Mouse (Mus musculus): ENCODE results near the gene Ntn3.

Gene Ntn3

DNA sequence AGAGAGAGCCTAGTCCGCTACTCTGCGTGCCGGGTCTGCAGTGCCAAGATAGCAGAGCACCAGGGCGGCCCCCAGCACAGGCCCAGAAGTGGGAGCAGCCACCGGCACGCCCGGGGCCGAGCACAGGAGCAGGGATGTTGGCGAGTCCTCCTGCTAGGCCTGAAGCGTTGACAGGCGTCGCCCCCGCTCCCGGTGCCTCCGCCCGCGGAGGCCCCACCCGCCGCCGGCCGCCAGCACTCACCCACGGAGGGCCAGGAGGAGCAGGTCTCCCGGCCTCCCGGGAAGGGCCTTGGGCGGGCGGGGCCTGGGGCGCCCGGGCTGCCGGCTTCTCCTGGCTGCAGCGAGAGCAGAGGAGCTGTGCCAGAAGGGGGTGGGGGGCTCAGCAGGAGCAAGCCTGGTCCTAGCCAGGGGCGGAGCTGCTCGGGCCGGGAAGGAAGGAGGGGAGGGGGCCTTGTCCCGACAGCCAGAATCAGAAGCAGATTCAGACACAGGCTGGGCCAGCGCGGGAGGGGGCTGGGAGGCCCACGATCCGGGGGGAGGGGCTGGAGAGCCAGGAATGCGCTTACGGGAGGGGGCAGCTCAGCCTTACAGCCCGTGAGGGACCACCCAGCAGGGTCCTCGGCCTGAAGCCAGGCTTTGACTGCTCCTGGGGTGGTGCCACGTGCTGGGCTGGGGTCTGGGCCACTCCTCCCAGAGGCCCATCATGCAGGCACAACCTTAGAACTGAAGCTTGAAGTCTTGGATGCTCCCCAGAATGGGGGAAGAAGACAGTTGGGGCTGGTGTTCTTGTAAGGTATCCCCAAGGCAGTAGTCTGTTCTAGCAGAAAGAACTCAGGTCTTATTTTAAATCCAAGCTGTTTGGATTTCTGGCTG lies at the start of gene Ntn3:
Gene Ntn3, minus strand, starts transcription at position 489 of the 873 bp plus-strand sequence.
- peak; percentile 51 for DNase-seq (ENCODE audit: extremely low read depth, low read depth)

DNA sequence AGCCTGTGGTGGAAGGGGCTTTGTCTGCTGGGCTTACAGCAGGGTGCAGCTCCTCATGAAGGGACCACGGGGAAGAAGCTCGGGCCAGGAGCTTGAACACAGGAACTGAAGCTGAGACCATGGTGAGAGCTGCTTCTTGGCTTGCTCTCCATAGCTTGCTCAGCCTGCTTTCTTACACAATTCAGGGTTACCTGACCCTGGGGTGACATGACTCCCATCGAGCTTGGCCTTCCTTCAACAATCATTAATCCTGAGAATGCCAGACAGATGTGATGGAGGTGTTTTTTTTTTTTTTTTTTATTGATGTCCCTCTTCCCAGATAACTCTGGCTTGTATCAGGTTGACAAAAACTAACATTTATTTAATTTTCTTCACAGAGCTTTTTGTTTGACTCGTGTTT lies 49.6 kb upstream of the Ntn3 start:
- DNase-seq (ENCODE audit: extremely low read depth, low read depth), result no peak

DNA sequence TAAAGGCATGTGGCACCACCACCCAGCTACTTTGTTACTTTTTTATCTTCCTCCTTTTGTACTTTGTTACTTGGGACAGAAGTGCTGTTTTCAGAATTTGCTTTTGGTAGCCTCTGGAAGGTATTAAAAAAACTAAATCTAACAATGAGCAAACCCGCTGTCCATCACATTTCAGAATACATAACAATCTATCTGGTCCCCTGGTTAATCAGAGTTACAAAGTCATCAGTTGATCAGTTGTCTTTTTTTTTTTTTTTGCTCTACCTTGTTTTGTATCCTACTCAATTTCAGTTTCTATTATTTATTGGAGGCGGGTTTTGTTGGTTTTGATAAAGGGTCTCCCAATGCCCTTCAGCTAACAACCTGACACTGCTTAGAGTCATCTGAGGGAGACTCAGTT lies 43.0 kb upstream of the Ntn3 start:
- no peak for DNase-seq (ENCODE audit: extremely low read depth, low read depth)

DNA sequence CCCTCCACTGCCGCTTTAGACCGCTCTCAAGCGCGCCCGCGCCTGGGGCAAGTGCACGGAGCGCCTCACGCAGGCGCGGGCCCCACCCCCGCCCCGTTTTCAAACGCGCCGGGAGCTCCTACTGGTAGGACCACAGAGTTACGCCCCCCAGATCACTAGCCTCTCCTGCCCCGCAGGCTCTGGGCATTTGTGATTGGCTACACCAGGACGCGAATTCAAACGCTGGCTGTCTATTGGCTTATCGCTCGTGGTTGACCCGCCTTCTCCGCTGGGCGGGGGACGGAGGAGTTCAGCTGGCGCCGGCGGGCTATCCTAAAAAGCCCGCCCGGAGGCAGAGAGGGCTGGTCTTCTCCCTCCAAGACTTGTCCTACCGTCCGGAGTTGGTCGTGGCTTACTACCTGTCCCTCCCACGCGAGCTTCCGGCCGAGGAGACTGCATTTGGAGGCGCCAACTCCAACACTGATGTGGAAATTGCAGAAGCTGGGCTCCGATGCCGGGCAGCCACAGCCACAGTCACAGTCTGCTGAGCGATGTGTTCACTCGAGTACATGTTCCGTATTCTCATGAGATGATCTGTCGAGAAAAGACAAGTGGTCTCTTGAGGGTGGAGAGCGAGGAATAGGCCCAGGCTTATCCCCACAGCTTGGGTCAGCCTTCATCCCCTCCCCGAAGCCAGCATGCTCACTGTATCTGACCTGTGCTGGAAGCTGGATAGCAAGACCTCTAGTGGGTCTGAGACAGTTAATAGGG lies 42.2 kb upstream of the Ntn3 start, which contains the start of gene Ccnf:
Gene Ccnf, minus strand, starts transcription at position 165 of the 750 bp plus-strand sequence.
- peak; percentile 97 for DNase-seq (ENCODE audit: extremely low read depth, low read depth)

DNA sequence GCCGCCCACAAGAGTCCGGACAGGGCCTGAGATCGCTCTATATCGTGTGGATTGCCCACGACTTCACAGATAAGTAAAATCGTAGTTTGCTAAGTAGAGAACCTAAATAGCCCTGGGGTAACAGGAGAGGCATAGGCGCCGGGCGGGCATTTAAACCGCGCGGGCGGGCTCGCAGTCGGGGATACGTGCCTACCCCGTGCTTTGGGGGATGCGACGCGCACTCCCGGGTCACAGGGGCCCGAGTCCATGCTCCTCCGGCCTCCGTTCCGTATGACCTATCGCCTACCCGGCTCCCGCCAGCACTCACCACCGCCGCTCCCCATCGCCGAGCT lies 41.6 kb upstream of the Ntn3 start:
- DNase-seq (ENCODE audit: extremely low read depth, low read depth), result no peak

DNA sequence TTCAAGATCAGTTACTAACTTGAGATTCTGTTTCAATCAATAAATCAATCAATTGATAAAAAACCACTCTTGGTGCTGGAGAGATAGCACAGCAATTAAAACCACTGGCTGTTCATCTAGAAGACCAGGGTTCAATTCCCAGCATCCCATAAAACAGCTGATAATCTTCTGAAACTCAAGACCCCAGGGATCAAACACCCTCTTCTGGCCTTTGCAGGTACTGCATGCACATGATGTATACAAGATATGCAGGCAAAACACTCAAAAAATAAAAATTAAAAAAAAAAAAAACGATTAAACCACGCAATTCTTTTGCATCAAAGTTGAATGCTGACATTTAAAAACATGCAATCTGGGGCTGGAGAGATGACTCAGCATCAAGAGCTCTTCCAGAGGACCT lies 39.3 kb upstream of the Ntn3 start:
- DNase-seq (ENCODE audit: extremely low read depth, low read depth), result no peak

DNA sequence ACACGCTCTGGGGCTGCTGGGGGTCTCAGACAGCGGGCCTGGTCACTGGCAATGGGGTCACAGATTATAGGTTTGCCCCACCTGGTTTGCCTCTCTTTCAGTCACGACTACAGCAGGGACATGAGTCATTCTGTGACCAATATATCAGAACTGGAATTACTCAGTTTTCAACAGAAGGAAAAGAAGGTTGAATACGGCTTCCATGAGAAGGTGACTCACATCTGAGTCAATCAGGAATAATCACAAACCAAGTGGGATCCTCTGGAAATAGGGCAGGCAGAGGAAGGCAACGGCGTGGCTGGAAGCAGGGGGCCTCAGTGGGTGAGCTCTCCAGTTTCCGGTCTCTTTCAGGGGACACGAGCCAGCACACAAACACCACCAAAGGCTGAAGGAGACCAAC lies 34.7 kb upstream of the Ntn3 start:
- no peak for DNase-seq (ENCODE audit: extremely low read depth, low read depth)

DNA sequence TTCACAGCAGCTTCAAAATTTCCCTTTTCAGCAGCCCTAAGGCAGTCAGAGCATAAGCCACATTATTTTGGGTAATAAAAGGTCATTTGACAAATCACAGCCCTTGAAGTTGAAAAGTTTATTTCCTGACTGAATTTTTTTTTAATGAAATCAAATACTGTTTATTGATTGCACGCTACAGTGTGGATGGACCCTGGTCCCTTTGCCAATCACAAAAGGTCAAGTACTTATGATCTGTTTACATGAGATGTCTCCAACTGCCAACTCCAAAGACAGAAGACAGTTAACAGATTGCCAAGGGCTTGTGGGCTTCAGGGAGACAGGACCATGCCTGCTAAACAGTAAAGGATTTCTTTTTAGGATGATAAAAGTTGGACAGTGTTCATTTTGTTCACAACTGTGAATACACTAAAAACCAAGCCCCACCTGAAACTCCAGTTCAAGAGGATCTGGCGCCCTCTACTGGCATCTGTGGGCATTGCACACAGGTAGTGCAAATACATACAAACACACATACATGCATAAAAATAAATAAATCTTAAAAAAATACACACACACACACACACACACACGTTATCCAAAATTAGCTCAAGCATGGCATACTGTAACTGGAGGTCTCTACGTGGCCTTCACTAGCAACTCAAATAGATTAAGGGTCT lies 34.1 kb upstream of the Ntn3 start:
- no peak for DNase-seq (ENCODE audit: extremely low read depth, low read depth)

DNA sequence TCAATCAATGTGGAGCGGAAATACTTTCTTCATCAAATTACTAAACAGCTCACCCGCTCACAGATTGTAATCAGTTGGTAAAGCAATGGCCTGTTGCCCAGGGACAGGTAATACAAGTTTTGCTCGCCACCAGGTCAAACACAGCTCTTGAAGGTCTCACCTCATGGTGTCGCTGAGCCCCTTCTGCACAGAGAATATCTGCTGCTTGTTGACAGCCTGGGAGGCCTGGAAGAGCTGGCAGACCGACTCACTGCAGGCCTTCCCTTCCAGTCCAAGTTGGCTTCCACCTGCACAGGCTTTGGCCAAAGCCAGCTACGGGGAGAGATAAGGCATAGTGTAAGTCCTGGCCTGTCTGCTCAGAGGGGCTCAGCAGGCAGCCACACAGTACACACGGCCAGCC lies 27.6 kb upstream of the Ntn3 start:
- no peak for DNase-seq (ENCODE audit: extremely low read depth, low read depth)

DNA sequence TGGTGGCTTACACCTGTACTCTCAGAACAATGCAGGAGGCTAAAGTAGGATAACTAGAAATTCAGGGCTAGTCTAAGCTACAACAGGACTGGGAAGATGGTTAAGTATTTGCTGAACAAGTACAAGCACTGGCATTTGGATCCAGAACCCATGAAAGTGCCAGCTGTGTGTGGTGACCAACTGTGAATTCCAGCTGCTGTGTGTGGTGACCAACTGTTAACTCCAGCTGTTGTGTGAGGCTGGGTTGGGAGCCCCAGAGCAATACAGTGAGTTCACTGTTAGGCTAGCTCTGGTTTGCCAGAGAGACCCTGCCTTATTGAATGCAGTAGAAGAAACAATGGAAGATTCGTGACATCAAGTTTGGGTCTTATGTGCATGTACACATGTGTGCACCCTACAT lies 27.1 kb upstream of the Ntn3 start:
- DNase-seq (ENCODE audit: extremely low read depth, low read depth), result no peak

DNA sequence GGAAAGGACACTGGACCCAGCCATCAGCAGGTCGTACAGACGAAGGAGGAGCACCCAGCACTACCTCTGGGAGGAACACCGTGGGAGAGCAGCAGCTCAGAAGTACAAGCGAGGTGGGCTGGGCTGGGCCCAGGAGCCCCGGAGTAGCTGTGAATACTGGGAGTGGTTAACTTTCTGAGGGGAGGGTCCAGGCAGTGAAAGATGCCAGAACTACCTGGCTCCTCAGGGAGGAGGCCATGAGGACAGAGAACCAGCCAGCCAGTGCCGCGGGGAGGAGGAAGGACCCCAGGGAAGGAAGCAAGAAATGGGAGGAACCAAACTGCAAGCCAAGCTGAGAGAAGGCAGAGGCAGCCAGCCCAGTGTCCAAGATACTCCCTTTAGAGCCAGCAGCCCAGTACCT lies 18.6 kb upstream of the Ntn3 start:
- DNase-seq (ENCODE audit: extremely low read depth, low read depth), result no peak

DNA sequence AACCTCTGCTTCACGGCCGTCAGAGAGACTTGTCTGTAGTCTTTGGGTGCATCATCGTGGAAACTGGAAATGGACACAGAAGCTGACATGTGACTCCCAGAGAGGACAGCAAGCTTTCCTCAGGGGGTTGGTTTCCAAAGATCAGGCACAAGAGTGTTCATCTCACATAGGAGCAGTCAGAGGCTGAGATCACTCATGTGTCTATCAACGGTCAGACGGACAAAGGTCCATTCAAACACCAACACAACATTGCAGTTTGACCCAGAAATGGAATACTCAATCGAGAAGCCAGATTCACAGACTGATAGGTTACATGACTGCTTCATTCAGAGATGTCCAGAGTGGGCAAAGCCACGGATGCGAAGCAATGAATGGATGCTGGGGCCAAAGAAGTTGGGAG lies 17.4 kb upstream of the Ntn3 start:
- no peak for DNase-seq (ENCODE audit: extremely low read depth, low read depth)

DNA sequence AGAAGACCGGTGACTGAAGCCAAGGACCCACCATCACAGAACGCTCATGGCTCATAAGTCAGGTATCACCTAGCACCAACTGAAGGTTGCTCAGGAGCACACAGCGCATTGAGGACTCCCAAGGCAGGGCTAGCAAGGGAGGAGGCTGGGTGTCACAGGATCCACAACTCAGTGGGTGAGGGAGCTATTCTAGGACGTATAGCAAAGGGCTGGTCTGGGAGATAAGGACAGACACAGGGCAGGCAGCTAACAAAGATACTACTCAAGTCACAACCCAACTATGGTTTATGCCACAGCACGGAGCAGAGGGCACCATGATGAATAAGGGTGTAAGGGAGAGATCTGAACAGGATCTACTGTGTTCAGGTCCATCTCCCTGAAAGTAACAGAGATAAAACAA lies 16.5 kb upstream of the Ntn3 start:
- peak; percentile 38 for DNase-seq (ENCODE audit: extremely low read depth, low read depth)

DNA sequence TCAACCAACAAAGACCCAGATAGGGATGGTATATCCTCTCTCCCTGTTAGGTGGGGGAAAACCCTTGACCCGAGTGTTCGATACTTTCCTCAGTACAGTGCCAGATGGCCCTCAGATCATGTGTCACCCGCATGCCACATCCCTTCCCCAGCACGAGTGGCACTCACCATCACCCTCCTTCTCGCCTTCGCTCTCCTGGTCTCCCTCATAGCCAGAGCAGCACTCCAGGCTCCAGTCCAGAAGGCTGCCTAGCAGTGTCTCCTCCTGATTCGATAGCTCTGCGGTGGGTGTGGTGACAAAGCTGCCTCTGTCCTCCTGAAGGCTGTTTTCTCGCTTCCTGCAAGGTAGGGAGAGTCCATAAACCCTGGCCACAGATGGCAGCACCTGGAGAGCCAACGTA lies 15.4 kb upstream of the Ntn3 start:
- no peak for DNase-seq (ENCODE audit: extremely low read depth, low read depth)

DNA sequence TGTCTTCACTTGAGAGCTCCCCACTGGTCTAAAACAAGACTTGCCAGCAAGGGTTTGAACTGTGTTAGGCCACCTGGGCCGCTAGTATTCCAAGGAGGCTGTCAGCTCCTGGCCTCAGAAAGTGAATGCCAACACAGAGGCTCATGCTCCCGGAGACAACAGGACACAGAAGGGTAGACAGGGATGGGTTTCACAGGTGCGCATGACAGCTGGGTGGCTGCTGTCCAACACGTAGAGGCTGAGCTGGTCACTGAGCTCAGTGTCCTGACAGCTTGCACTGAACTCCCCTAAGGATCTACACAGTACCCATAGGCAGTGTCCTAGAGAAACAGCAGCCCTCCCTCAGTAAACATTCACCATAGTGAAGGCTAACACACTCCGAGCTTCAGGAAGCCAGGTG lies 14.2 kb upstream of the Ntn3 start:
- DNase-seq (ENCODE audit: extremely low read depth, low read depth), result no peak

DNA sequence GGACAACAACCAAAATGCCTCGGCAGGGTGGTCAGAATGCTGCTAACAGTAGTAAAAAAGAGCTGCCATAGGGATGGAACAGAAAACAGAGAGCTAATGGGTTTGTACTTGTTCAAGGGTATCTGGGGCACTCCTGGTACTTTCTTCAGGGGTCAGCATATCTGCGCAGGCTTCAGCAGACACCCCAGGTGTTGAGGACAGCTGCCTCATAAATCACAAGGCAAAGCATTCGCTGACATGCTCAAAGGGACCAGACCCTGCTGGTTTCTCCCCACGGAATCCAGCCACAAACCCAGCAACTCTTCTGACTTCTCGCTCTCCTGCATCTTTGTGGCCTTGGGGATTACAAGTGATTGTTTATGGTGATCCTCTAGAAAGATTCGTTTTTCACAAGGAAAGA lies 13.3 kb upstream of the Ntn3 start:
- no peak for DNase-seq (ENCODE audit: extremely low read depth, low read depth)

DNA sequence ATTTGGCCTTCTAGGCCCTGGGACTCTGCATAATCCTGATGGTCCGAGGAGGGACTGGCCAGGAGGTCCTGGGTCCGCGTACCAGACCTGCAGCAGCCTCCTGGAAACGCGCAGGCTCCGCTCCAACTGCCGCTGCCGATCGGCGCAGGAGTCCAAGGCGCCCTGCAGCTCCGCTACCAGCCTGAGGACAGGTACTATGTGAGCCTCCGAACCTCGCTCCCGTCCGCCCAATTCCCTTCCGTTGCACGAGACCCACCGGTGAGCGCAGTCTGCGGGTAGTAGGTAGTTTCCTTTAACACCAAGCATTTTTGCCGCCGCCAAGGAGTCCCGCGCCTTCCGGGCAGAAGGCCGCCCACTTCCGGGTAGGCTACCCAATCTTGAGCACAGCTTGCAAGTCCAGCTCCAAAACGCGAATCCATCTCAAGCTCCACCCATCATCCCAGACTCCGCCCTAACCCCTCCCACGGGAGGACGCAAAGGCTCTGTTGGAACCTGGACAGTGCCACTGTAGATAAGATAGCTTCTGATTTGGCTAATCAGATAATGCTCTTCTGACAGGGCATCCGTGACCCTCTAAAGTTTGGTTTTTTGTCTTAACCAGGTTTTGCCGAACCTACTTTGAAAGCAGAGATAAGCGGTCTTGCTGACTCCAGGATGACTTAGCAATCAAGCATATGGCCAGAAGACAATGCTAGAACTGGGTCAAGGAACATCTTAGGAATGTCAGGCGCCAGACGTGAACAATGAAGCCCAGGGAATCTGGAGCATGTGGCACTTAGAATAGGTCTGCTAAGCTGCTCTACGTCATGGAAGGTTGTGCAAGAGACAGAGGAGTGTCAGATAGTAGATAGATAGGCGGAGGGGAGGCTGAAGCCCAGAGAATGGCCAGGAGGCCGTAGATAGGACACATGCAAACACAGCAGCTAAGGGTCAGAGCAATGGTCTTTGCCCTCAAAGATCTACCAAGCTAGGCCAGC lies 11.4 kb upstream of the Ntn3 start, which contains the start of gene Tedc2:
Gene Tedc2, minus strand, starts transcription at position 417 of the 977 bp plus-strand sequence.
- DNase-seq (ENCODE audit: extremely low read depth, low read depth), result peak; percentile 95

DNA sequence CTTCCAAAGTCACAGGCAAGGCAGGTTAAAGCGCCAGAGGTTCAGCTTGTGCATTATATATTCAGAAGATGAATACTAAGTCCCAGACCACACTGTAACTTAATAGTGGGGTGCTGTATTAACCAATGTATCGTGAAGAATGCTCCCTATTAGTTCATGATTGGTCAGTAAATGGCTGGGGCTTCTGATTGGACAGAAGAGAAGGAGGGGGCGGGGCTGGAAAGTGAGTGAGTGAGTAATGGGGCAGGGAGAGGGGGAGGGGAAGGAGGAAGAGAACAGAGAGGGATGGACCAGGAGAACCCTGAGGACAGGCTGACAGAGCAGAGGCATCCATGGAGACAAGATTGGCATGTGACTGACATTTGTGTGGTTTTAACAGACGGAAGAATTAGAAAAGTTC lies 7.5 kb upstream of the Ntn3 start:
- DNase-seq (ENCODE audit: extremely low read depth, low read depth), result peak; percentile 72

DNA sequence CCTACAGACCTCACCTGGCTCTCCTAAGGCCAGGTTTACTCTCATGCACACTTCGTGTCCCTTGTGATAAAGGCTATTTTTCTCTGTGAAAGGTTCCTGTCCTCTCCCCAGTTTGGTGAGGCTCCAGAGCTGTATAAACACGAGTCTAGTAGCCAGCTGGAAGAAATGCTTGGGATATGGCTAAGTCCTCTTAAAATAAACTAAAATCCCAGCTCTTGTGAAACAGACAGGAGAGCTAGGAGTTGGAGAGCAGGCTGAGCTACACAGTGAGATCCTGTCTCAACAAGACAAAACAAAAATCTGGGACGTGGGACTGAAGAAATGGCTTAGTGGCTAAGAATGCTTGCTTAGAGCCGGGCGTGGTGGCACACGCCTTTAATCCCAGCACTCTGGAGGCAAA lies 3.9 kb upstream of the Ntn3 start:
- no peak for DNase-seq (ENCODE audit: extremely low read depth, low read depth)

DNA sequence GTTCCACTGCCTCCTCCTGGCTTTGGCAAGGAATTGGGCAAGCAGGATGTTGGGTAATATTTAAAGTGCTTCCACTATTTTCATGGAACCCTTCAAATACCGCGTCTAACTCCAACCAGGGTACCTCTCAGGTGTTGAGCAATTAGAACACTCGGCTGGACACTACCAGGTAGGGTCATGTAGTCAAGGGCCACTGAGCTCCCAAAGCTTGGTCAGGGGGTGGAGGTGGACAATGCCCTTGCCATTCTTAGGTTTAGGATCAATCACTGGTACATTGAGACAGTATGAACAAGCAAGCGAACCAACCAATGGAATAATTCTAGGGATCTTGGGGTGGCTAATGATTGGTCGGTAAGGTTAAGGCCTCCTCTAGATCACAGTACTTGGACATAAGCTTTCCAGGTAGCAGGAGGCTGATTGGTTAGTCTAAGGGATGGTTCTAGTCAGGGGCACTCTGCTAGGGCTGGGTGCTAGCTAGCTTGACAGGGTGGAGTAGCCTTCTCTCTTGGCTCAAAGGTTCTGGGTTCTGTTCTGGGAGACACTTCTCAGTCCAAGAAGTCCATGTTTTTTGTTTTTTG lies 3.2 kb upstream of the Ntn3 start:
- no peak for DNase-seq (ENCODE audit: extremely low read depth, low read depth)

Data from MEL-GATA-1-ER (cell line).